Mouse (Mus musculus): ENCODE results near the gene Rnf157. TPM values are rescaled to one million over a fixed set of nuclear protein-coding genes. Genes with fewer than 3 reads are reported as not detected.
"Not testable (repeated sequence)": the region's sequence is repeated elsewhere in the genome, so short reads cannot be mapped to it uniquely, and the experiment has no call there.

The Rnf157 gene
- polyA plus RNA-seq, 1 experiment from 2014 or later: 10.2 TPM

GRCm38 (mm10) chr11:116388841-116389480 lies 23.9 kb downstream of the Rnf157 start:
- Histone ChIP-seq H3K36me3 (no peaks in the 10 kb centered on the region), H3K9ac (no peak overlapping the region), H3K9me3 (no peaks in the 10 kb centered on the region), H3K27me3 (no peaks in the 10 kb centered on the region), H3K4me3 (no peak overlapping the region), H3K4me2 (peak overlapping the region; percentile 26), H3K4me1 (peaks cover 27% of the 10 kb centered on the region), H3K27ac (0 out of 2 replicates have a peak overlapping the region, but pooled peaks have one; percentile 13)
- 68% methylated on average over 14 of the region's 14 CpGs for WGBS
- ATAC-seq (ENCODE audit: insufficient number of reproducible peaks, insufficient read depth, low FRiP score, low TSS enrichment, low read depth): no peak

- peak overlapping the region; percentile 50 for H3K4me2 ChIP-seq
- WGBS: 12% methylated on average over 15 of the region's 16 CpGs
- H3K36me3 ChIP-seq: peaks cover under 1% of the 10 kb centered on the region; the same call in 1 of the 2 replicates
- peak overlapping the region; percentile 27 for H3K9ac ChIP-seq
- peak overlapping the region; percentile 20 for H3K4me3 ChIP-seq
- H3K4me1 ChIP-seq: peaks cover 28% of the 10 kb centered on the region
- peak overlapping the region; percentile 68 for H3K27ac ChIP-seq
- H3K27me3 ChIP-seq: no peaks in the 10 kb centered on the region
- ATAC-seq (ENCODE audit: insufficient number of reproducible peaks, insufficient read depth, low FRiP score, low TSS enrichment, low read depth): no peak
- H3K9me3 ChIP-seq: no peaks in the 10 kb centered on the region
These were observed 25.5 kb downstream of the Rnf157 start for GRCm38 (mm10) chr11:116387086-116388071.

- WGBS: 39% methylated on average over 5 of the region's 5 CpGs
- H3K9me3 ChIP-seq: no peaks in the 10 kb centered on the region
- H3K27ac ChIP-seq: peak overlapping the region; percentile 39; the same call in 1 of the 2 replicates
- H3K27me3 ChIP-seq: no peaks in the 10 kb centered on the region
- no peak overlapping the region for H3K4me2 ChIP-seq
- H3K4me1 ChIP-seq: peaks cover 28% of the 10 kb centered on the region
- peaks cover 7% of the 10 kb centered on the region; the same call in 1 of the 2 replicates for H3K36me3 ChIP-seq
- no peak for ATAC-seq (ENCODE audit: insufficient number of reproducible peaks, insufficient read depth, low FRiP score, low TSS enrichment, low read depth)
- H3K4me3 ChIP-seq: no peak overlapping the region
- H3K9ac ChIP-seq: peak overlapping the region; percentile 40; the same call in 1 of the 2 replicates
These were observed 26.8 kb downstream of the Rnf157 start for GRCm38 (mm10) chr11:116385999-116386398.

GRCm38 (mm10) chr11:116384171-116384570 lies 28.7 kb downstream of the Rnf157 start:
- WGBS: 72% methylated on average over 11 of the region's 11 CpGs
- peaks cover 7% of the 10 kb centered on the region; the same call in 1 of the 2 replicates for H3K36me3 ChIP-seq
- no peak for ATAC-seq (ENCODE audit: insufficient number of reproducible peaks, insufficient read depth, low FRiP score, low TSS enrichment, low read depth)
- H3K27ac ChIP-seq: no peak overlapping the region
- H3K4me3 ChIP-seq: no peak overlapping the region
- H3K9ac ChIP-seq: peak overlapping the region; percentile 6; the same call in 1 of the 2 replicates
- no peaks in the 10 kb centered on the region for H3K27me3 ChIP-seq
- peaks cover 28% of the 10 kb centered on the region for H3K4me1 ChIP-seq
- no peak overlapping the region for H3K4me2 ChIP-seq
- no peaks in the 10 kb centered on the region for H3K9me3 ChIP-seq

DNA sequence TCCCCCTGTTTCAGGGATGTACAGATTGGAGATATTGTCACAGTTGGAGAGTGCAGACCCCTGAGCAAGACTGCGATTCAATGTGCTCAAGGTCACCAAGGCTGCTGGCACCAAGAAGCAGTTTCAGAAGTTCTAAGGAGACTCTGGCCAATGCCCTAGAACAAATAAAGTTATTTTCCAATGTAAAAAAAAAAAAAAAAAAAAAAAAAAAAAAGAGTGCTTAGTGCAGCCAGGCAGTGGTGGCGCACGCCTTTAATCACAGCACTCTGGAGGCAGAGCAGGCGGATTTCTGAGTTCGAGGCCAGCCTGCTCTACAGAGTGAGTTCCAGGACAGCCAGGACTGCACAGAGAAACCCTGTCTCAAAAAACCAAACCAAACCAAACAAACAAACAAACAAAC lies 29.8 kb downstream of the Rnf157 start:
- H3K4me3 ChIP-seq; H3K27me3 ChIP-seq; H3K27ac ChIP-seq; H3K36me3 ChIP-seq; H3K9me3 ChIP-seq; ATAC-seq (ENCODE audit: insufficient number of reproducible peaks, insufficient read depth, low FRiP score, low TSS enrichment, low read depth); H3K4me2 ChIP-seq; H3K9ac ChIP-seq: not testable (repeated sequence)
- H3K4me1 ChIP-seq: peaks cover 24% of the 10 kb centered on the region
- 88% methylated on average over 5 of the region's 5 CpGs for WGBS

- no peak for ATAC-seq (ENCODE audit: insufficient number of reproducible peaks, insufficient read depth, low FRiP score, low TSS enrichment, low read depth)
- WGBS: 83% methylated on average over 7 of the region's 7 CpGs
- H3K36me3 ChIP-seq: peaks cover 7% of the 10 kb centered on the region; the same call in 1 of the 2 replicates
- H3K27ac ChIP-seq: no peak overlapping the region
- no peaks in the 10 kb centered on the region for H3K9me3 ChIP-seq
- H3K9ac ChIP-seq: no peak overlapping the region
- no peak overlapping the region for H3K4me3 ChIP-seq
- H3K27me3 ChIP-seq: no peaks in the 10 kb centered on the region
- no peak overlapping the region for H3K4me2 ChIP-seq
- H3K4me1 ChIP-seq: peaks cover 3% of the 10 kb centered on the region; the same call in 1 of the 2 replicates
These were observed 32.1 kb downstream of the Rnf157 start for GRCm38 (mm10) chr11:116380767-116381166.

DNA sequence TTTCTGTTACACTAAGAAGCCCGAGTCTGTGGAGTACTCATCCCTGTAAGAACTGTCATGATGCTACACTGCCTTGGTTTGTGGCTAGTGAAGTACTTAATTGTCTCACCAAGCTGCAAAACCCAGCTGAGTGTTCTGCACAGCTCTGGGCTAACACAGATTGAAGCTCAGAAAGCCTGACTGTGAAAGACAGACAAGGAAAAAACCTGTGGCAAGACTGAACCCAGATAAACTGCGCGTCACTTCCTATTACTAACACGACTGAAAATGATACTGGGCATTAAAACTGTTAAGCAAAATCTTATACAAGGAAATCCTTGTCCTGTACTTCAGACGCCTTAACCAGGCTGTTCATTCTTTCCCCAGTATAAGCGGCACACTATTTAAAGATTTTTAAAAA lies 33.3 kb downstream of the Rnf157 start:
- no peak for ATAC-seq (ENCODE audit: insufficient number of reproducible peaks, insufficient read depth, low FRiP score, low TSS enrichment, low read depth)
- H3K27me3 ChIP-seq: no peaks in the 10 kb centered on the region
- H3K4me3 ChIP-seq: no peak overlapping the region
- H3K36me3 ChIP-seq: peaks cover 7% of the 10 kb centered on the region; the same call in 1 of the 2 replicates
- H3K4me1 ChIP-seq: peaks cover 3% of the 10 kb centered on the region; the same call in 1 of the 2 replicates
- no peak overlapping the region for H3K27ac ChIP-seq
- 80% methylated on average over 6 of the region's 6 CpGs for WGBS
- H3K4me2 ChIP-seq: no peak overlapping the region
- no peaks in the 10 kb centered on the region for H3K9me3 ChIP-seq
- no peak overlapping the region for H3K9ac ChIP-seq

DNA sequence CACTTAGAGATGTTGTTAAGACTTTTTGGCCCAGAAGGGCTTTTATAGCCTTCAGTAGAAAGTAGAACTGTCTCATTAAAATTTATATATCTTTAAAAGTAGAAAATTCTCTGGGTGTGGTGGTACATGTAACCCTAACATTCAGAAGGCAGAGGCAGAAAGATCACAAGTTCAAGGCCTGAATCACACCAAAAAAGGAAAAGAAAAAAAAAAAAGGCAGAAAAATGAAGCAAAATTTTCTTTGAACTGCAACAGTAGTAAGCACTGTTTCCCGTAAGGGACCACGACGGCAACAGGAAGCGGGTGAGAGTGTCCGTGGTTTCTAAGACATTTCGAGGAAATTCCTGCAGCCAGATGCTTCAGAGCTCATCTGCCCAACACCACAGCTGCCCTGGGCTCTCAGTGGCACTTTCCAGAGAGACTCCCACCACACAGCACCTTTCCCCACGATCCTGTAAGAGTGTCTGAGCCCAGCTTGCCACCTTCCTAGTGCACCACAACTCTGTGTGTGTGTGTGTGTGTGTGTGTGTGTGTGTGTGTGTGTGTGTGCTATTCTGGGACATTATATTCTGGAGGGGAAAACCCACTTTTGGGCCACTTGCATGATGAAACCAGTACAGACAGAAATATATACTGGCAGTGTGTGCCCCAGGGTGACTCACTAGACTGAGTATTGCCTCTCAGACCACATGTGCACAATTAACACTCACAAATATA lies 35.7 kb downstream of the Rnf157 start:
- Histone ChIP-seq H3K27me3 (no peaks in the 10 kb centered on the region), H3K36me3 (peaks cover 4% of the 10 kb centered on the region; the same call in 1 of the 2 replicates), H3K4me2 (no peak overlapping the region), H3K27ac (no peak overlapping the region), H3K4me3 (no peak overlapping the region), H3K9ac (no peak overlapping the region), H3K4me1 (0 out of 2 replicates have a peak, but pooled peaks cover under 1% of the 10 kb centered on the region), H3K9me3 (no peaks in the 10 kb centered on the region)
- WGBS: 35% methylated on average over 7 of the region's 7 CpGs
- no peak for ATAC-seq (ENCODE audit: insufficient number of reproducible peaks, insufficient read depth, low FRiP score, low TSS enrichment, low read depth)

- no peaks in the 10 kb centered on the region for H3K36me3 ChIP-seq
- no peaks in the 10 kb centered on the region for H3K9me3 ChIP-seq
- no peak overlapping the region for H3K4me3 ChIP-seq
- WGBS: 50% methylated on average over 4 of the region's 4 CpGs
- H3K4me2 ChIP-seq: no peak overlapping the region
- H3K9ac ChIP-seq: no peak overlapping the region
- H3K27me3 ChIP-seq: no peaks in the 10 kb centered on the region
- H3K27ac ChIP-seq: no peak overlapping the region
- H3K4me1 ChIP-seq: peaks cover 9% of the 10 kb centered on the region
- no peak for ATAC-seq (ENCODE audit: insufficient number of reproducible peaks, insufficient read depth, low FRiP score, low TSS enrichment, low read depth)
These were observed 40.9 kb downstream of the Rnf157 start for GRCm38 (mm10) chr11:116371894-116372450.

DNA sequence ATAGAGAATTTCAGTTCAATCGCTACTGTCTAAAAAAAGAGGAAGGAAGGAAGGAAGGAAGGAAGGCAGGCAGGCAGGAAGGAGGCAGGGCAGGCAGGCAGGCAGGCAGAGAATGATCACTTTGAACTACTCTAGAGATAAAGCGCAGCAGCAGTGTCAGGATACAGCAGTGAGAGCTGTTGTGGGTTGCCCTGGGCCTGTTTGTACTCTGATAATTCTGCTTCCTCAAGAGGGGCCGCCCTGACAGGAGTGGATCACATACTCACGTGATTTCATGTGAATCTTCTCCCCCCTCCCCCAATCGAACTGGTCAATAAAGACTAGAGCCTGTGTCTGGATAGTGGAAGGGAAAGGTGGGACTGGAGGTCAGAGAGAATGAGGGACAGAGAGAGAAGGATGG lies 43.2 kb downstream of the Rnf157 start:
- no peak overlapping the region for H3K4me2 ChIP-seq
- H3K4me1 ChIP-seq: peaks cover 20% of the 10 kb centered on the region
- no peaks in the 10 kb centered on the region for H3K36me3 ChIP-seq
- 57% methylated on average over 5 of the region's 5 CpGs for WGBS
- H3K9ac ChIP-seq: no peak overlapping the region
- no peaks in the 10 kb centered on the region for H3K27me3 ChIP-seq
- no peak overlapping the region for H3K4me3 ChIP-seq
- H3K27ac ChIP-seq: no peak overlapping the region
- ATAC-seq (ENCODE audit: insufficient number of reproducible peaks, insufficient read depth, low FRiP score, low TSS enrichment, low read depth): no peak
- no peaks in the 10 kb centered on the region for H3K9me3 ChIP-seq

DNA sequence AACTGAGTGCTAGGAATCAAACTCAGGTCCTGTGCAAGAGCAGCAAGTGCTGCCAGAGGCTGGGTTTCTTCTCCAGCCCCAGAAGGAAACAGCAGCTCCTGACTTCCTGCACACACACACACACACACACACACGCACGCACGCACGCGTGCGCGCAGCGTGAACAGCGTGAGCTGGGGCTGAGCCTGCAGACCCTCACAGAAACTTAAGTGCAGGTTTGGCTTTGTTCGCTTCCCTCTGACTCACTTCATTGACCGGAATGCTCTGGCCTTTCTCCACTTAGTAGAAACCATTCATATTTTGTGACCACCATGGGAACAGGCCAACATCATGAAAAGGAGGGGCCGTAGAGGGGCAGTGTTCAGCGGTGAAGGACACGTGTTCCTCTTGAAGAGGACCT lies 43.8 kb downstream of the Rnf157 start:
- ATAC-seq (ENCODE audit: insufficient number of reproducible peaks, insufficient read depth, low FRiP score, low TSS enrichment, low read depth): no peak
- Histone ChIP-seq H3K4me2 (no peak overlapping the region), H3K4me3 (no peak overlapping the region), H3K9ac (no peak overlapping the region), H3K36me3 (no peaks in the 10 kb centered on the region), H3K4me1 (peaks cover 20% of the 10 kb centered on the region), H3K27me3 (no peaks in the 10 kb centered on the region), H3K27ac (no peak overlapping the region), H3K9me3 (no peaks in the 10 kb centered on the region)
- 90% methylated on average over 14 of the region's 14 CpGs for WGBS

All from embryonic facial prominence, embryonic 13.5 days (tissue).